Mouse (Mus musculus): Measurements from ENCODE around the gene Nudt19. TPM values are rescaled to one million over a fixed set of nuclear protein-coding genes. Genes with fewer than 3 reads are reported as not detected.
"Not testable (repeated sequence)": the region's sequence is repeated elsewhere in the genome, so short reads cannot be mapped to it uniquely, and the experiment has no call there.

Nudt19 gene
- total and polyA plus RNA-seq, 2 experiments from 2014 or later, result 76.6 to 133 TPM

GRCm38 (mm10) chr7:35535750-35536512, 20.2 kb downstream of the Nudt19 start:
- Histone ChIP-seq H3K4me2 (ENCODE audit: low read depth, low read length) (no peak overlapping the region), H3K36me3 (replicated peaks; ENCODE audit: control insufficient read depth, insufficient read depth, low read length) (no peaks in the 10 kb centered on the region), H3K27ac (ENCODE audit: low read depth) (no peak overlapping the region), H3K4me3 (ENCODE audit: low read depth, low read length) (no peak overlapping the region), H3K9ac (replicated peaks; ENCODE audit: low read depth, low read length) (no peak overlapping the region), H3K27me3 (ENCODE audit: control insufficient read depth, insufficient read depth, low read length) (no peaks in the 10 kb centered on the region), H3K9me3 (replicated peaks; ENCODE audit: control insufficient read depth, low read length) (no peaks in the 10 kb centered on the region), H3K4me1 (ENCODE audit: control insufficient read depth, insufficient read depth) (no peaks in the 10 kb centered on the region)
- no peak for ATAC-seq (ENCODE audit: insufficient read depth, low read depth)
- WGBS, result 63% methylated on average over 12 of the region's 12 CpGs
- no peak for DNase-seq (ENCODE audit: low spot score)
- no peak for TF ChIP-seq CTCF (IDR thresholded peaks at IDR 0.05; ENCODE audit: low read depth)
- no peak for TF ChIP-seq EP300 (IDR thresholded peaks at IDR 0.05; ENCODE audit: low read depth)

GRCm38 (mm10) chr7:35530544-35530943, 25.6 kb downstream of the Nudt19 start:
- H3K4me2 ChIP-seq (ENCODE audit: low read depth, low read length); H3K9ac ChIP-seq (replicated peaks; ENCODE audit: low read depth, low read length); H3K27me3 ChIP-seq (ENCODE audit: control insufficient read depth, insufficient read depth, low read length); H3K4me1 ChIP-seq (ENCODE audit: control insufficient read depth, insufficient read depth); H3K27ac ChIP-seq (ENCODE audit: low read depth); H3K4me3 ChIP-seq (ENCODE audit: low read depth, low read length); DNase-seq (ENCODE audit: low spot score); H3K9me3 ChIP-seq (replicated peaks; ENCODE audit: control insufficient read depth, low read length); ATAC-seq (ENCODE audit: insufficient read depth, low read depth); H3K36me3 ChIP-seq (replicated peaks; ENCODE audit: control insufficient read depth, insufficient read depth, low read length): not testable (repeated sequence)
- 62% methylated on average over 1 of the region's 1 CpGs for WGBS

- ATAC-seq (ENCODE audit: insufficient read depth, low read depth), result no peak
Measured at GRCm38 (mm10) chr7:35530026-35530425, 26.1 kb downstream of the Nudt19 start.

GRCm38 (mm10) chr7:35526795-35527194, 29.3 kb downstream of the Nudt19 start:
- TF ChIP-seq EP300 (IDR thresholded peaks at IDR 0.05; ENCODE audit: low read depth) (no peak), CTCF (IDR thresholded peaks at IDR 0.05; ENCODE audit: low read depth) (no peak)
- WGBS, result 75% methylated on average over 2 of the region's 2 CpGs

More at GRCm38 (mm10) chr7:35530026-35530425, 26.1 kb downstream of the Nudt19 start:
- H3K4me3 ChIP-seq (ENCODE audit: low read depth, low read length), result no peak overlapping the region
- H3K27ac ChIP-seq (ENCODE audit: low read depth), result no peak overlapping the region
- no peaks in the 10 kb centered on the region for H3K27me3 ChIP-seq (ENCODE audit: control insufficient read depth, insufficient read depth, low read length)
- no peak for TF ChIP-seq EP300 (IDR thresholded peaks at IDR 0.05; ENCODE audit: low read depth)
- no peak for TF ChIP-seq CTCF (IDR thresholded peaks at IDR 0.05; ENCODE audit: low read depth)
- no peaks in the 10 kb centered on the region for H3K36me3 ChIP-seq (replicated peaks; ENCODE audit: control insufficient read depth, insufficient read depth, low read length)
- H3K9me3 ChIP-seq (replicated peaks; ENCODE audit: control insufficient read depth, low read length), result no peaks in the 10 kb centered on the region
- DNase-seq (ENCODE audit: low spot score), result no peak
- no peak overlapping the region for H3K4me2 ChIP-seq (ENCODE audit: low read depth, low read length)
- no peaks in the 10 kb centered on the region for H3K4me1 ChIP-seq (ENCODE audit: control insufficient read depth, insufficient read depth)
- no peak overlapping the region for H3K9ac ChIP-seq (replicated peaks; ENCODE audit: low read depth, low read length)
- 68% methylated on average over 3 of the region's 3 CpGs for WGBS

GRCm38 (mm10) chr7:35501995-35502394, 54.1 kb downstream of the Nudt19 start:
- ATAC-seq (ENCODE audit: insufficient read depth, low read depth), result peak; percentile 77
- H3K9me3 ChIP-seq (replicated peaks; ENCODE audit: control insufficient read depth, low read length), result no peaks in the 10 kb centered on the region
- no peaks in the 10 kb centered on the region for H3K4me1 ChIP-seq (ENCODE audit: control insufficient read depth, insufficient read depth)
- H3K36me3 ChIP-seq (replicated peaks; ENCODE audit: control insufficient read depth, insufficient read depth, low read length), result no peaks in the 10 kb centered on the region
- H3K27ac ChIP-seq (ENCODE audit: low read depth), result no peak overlapping the region
- H3K4me2 ChIP-seq (ENCODE audit: low read depth, low read length), result no peak overlapping the region
- no peak overlapping the region for H3K4me3 ChIP-seq (ENCODE audit: low read depth, low read length)
- DNase-seq (ENCODE audit: low spot score), result peak; percentile 36
- H3K9ac ChIP-seq (replicated peaks; ENCODE audit: low read depth, low read length), result no peak overlapping the region
- 21% methylated on average over 4 of the region's 4 CpGs for WGBS
- H3K27me3 ChIP-seq (ENCODE audit: control insufficient read depth, insufficient read depth, low read length), result no peaks in the 10 kb centered on the region
- TF ChIP-seq EP300 (IDR thresholded peaks at IDR 0.05; ENCODE audit: low read depth) (no peak), CTCF (IDR thresholded peaks at IDR 0.05; ENCODE audit: low read depth) (peak; percentile 63)

More at GRCm38 (mm10) chr7:35526795-35527194, 29.3 kb downstream of the Nudt19 start:
- no peak overlapping the region for H3K27ac ChIP-seq (ENCODE audit: low read depth)
- ATAC-seq (ENCODE audit: insufficient read depth, low read depth), result no peak
- H3K36me3 ChIP-seq (replicated peaks; ENCODE audit: control insufficient read depth, insufficient read depth, low read length), result no peaks in the 10 kb centered on the region
- H3K4me3 ChIP-seq (ENCODE audit: low read depth, low read length), result no peak overlapping the region
- no peaks in the 10 kb centered on the region for H3K9me3 ChIP-seq (replicated peaks; ENCODE audit: control insufficient read depth, low read length)
- no peak overlapping the region for H3K4me2 ChIP-seq (ENCODE audit: low read depth, low read length)
- H3K4me1 ChIP-seq (ENCODE audit: control insufficient read depth, insufficient read depth), result no peaks in the 10 kb centered on the region
- DNase-seq (ENCODE audit: low spot score), result no peak
- no peaks in the 10 kb centered on the region for H3K27me3 ChIP-seq (ENCODE audit: control insufficient read depth, insufficient read depth, low read length)
- H3K9ac ChIP-seq (replicated peaks; ENCODE audit: low read depth, low read length), result no peak overlapping the region

GRCm38 (mm10) chr7:35497516-35497915, 58.6 kb downstream of the Nudt19 start:
- no peak overlapping the region for H3K4me2 ChIP-seq (ENCODE audit: low read depth, low read length)
- no peaks in the 10 kb centered on the region for H3K36me3 ChIP-seq (replicated peaks; ENCODE audit: control insufficient read depth, insufficient read depth, low read length)
- H3K4me1 ChIP-seq (ENCODE audit: control insufficient read depth, insufficient read depth), result no peaks in the 10 kb centered on the region
- no peak overlapping the region for H3K9ac ChIP-seq (replicated peaks; ENCODE audit: low read depth, low read length)
- WGBS, result 89% methylated on average over 2 of the region's 2 CpGs
- H3K27me3 ChIP-seq (ENCODE audit: control insufficient read depth, insufficient read depth, low read length), result no peaks in the 10 kb centered on the region
- ATAC-seq (ENCODE audit: insufficient read depth, low read depth), result no peak
- TF ChIP-seq CTCF (IDR thresholded peaks at IDR 0.05; ENCODE audit: low read depth) (no peak), EP300 (IDR thresholded peaks at IDR 0.05; ENCODE audit: low read depth) (no peak)
- no peaks in the 10 kb centered on the region for H3K9me3 ChIP-seq (replicated peaks; ENCODE audit: control insufficient read depth, low read length)
- H3K4me3 ChIP-seq (ENCODE audit: low read depth, low read length), result no peak overlapping the region
- H3K27ac ChIP-seq (ENCODE audit: low read depth), result no peak overlapping the region
- no peak for DNase-seq (ENCODE audit: low spot score)

Other genes starting within 250 kb of the Nudt19 start
- gene Gpatch1, start 237.9 kb downstream of the Nudt19 start, total RNA-seq (2014; rRNA removed; ENCODE audit: low replicate concordance), result 2.1 and 3.6 TPM in 2 replicates
- 9.5 and 10.1 TPM in 2 replicates for gene Gpatch1, start 237.9 kb downstream of the Nudt19 start, polyA plus RNA-seq (2015; fragmentation: Nextera tagmentation; extraction: Ambion mirVana)
- 4.8 and 6.1 TPM in 2 replicates for gene Rhpn2, start 222.1 kb downstream of the Nudt19 start, total RNA-seq (2014; rRNA removed; ENCODE audit: low replicate concordance)
- 4.0 and 4.3 TPM in 2 replicates for gene Rhpn2, start 222.1 kb downstream of the Nudt19 start, polyA plus RNA-seq (2015; fragmentation: Nextera tagmentation; extraction: Ambion mirVana)
- 1.7 and 10.3 TPM in 2 replicates for gene Faap24, start 159.5 kb downstream of the Nudt19 start, total RNA-seq (2014; rRNA removed; ENCODE audit: low replicate concordance)
- gene Faap24, start 159.5 kb downstream of the Nudt19 start, polyA plus RNA-seq (2015; fragmentation: Nextera tagmentation; extraction: Ambion mirVana), result 8.2 and 8.7 TPM in 2 replicates
- gene Cep89, start 159.3 kb downstream of the Nudt19 start, total RNA-seq (2014; rRNA removed; ENCODE audit: low replicate concordance), result 8.6 and 34.4 TPM in 2 replicates
- 21.6 and 22.7 TPM in 2 replicates for gene Cep89, start 159.3 kb downstream of the Nudt19 start, polyA plus RNA-seq (2015; fragmentation: Nextera tagmentation; extraction: Ambion mirVana)
- 0.27 TPM in 1 of 2 replicates, not detected in the other for gene Slc7a9, start 107.5 kb downstream of the Nudt19 start, total RNA-seq (2014; rRNA removed; ENCODE audit: low replicate concordance)
- 0.20 and 0.22 TPM in 2 replicates for gene Slc7a9, start 107.5 kb downstream of the Nudt19 start, polyA plus RNA-seq (2015; fragmentation: Nextera tagmentation; extraction: Ambion mirVana)
- gene Tdrd12, start 18.6 kb downstream of the Nudt19 start, total RNA-seq (2014; rRNA removed; ENCODE audit: low replicate concordance), result not detected in 2 replicates
- 1.4 and 1.5 TPM in 2 replicates for gene Tdrd12, start 18.6 kb downstream of the Nudt19 start, polyA plus RNA-seq (2015; fragmentation: Nextera tagmentation; extraction: Ambion mirVana)
- under 0.01 TPM in 1 of 2 replicates, not detected in the other for gene Rgs9bp, start 29.3 kb upstream of the Nudt19 start, total RNA-seq (2014; rRNA removed; ENCODE audit: low replicate concordance)
- 0.04 and 0.07 TPM in 2 replicates for gene Rgs9bp, start 29.3 kb upstream of the Nudt19 start, polyA plus RNA-seq (2015; fragmentation: Nextera tagmentation; extraction: Ambion mirVana)
- 9.5 and 19.3 TPM in 2 replicates for gene Ankrd27, start 29.9 kb upstream of the Nudt19 start, total RNA-seq (2014; rRNA removed; ENCODE audit: low replicate concordance)
- gene Ankrd27, start 29.9 kb upstream of the Nudt19 start, polyA plus RNA-seq (2015; fragmentation: Nextera tagmentation; extraction: Ambion mirVana), result 8.9 and 9.6 TPM in 2 replicates
- 24.5 and 45.6 TPM in 2 replicates for gene Pdcd5, start 91.2 kb upstream of the Nudt19 start, total RNA-seq (2014; rRNA removed; ENCODE audit: low replicate concordance)
- 278 TPM in 2 replicates for gene Pdcd5, start 91.2 kb upstream of the Nudt19 start, polyA plus RNA-seq (2015; fragmentation: Nextera tagmentation; extraction: Ambion mirVana)
- gene Dpy19l3, start 198.2 kb upstream of the Nudt19 start, total RNA-seq (2014; rRNA removed; ENCODE audit: low replicate concordance), result 1.1 and 3.4 TPM in 2 replicates
- gene Dpy19l3, start 198.2 kb upstream of the Nudt19 start, polyA plus RNA-seq (2015; fragmentation: Nextera tagmentation; extraction: Ambion mirVana), result 4.9 and 5.4 TPM in 2 replicates
- 8.4 and 10.9 TPM in 2 replicates for gene Zfp507, start 246.7 kb upstream of the Nudt19 start, total RNA-seq (2014; rRNA removed; ENCODE audit: low replicate concordance)
- gene Zfp507, start 246.7 kb upstream of the Nudt19 start, polyA plus RNA-seq (2015; fragmentation: Nextera tagmentation; extraction: Ambion mirVana), result 5.2 and 5.9 TPM in 2 replicates